Mouse (Mus musculus): ENCODE data around the gene Gng12.
"Not testable (repeated sequence)": the region's sequence is repeated elsewhere in the genome, so short reads cannot be mapped to it uniquely, and the experiment has no call there.

Gene Gng12

GRCm38 (mm10) chr6:67030846-67031245 is 134.6 kb downstream of the Gng12 start:
- no peak for DNase-seq

DNA sequence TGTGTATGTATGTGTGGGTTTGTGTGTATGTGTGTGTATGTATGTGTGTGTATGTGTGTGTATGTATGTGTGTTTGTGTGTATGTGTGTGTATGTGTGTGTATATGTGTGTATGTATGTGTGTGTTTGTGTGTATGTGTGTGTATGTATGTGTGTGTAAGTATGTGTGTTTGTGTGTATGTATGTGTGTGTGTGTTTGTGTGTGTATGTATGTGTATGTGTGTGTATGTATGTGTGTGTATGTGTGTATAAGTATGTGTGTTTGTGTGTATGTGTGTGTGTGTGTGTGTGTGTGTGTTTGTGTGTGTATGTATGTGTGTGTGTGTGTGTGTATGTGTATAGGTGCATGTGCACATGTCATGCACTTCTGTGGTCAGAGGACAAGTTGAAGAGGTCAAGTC is 136.4 kb downstream of the Gng12 start:
- not testable (repeated sequence) for DNase-seq

- not testable (repeated sequence) for DNase-seq
Measured at GRCm38 (mm10) chr6:67032972-67033371, 136.8 kb downstream of the Gng12 start.

DNA sequence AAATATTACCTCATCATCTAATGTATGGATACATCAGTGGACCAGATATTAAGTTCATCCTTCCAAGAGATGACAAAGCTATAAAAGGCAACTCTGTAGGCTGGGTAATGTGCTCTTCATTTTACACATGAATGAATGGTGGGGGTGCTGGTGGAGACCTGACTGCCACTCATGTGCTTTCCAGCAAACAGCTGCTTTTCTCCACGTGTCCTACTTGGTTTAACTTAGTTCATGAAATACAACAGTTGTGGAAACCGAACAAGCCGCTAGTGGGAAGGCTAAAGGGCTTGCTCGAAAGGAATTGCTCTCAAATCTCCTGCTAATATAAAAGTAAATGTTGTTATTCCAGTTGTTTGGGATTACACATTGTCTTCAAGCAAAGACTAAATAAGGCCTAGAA is 137.4 kb downstream of the Gng12 start:
- DNase-seq: no peak

DNA sequence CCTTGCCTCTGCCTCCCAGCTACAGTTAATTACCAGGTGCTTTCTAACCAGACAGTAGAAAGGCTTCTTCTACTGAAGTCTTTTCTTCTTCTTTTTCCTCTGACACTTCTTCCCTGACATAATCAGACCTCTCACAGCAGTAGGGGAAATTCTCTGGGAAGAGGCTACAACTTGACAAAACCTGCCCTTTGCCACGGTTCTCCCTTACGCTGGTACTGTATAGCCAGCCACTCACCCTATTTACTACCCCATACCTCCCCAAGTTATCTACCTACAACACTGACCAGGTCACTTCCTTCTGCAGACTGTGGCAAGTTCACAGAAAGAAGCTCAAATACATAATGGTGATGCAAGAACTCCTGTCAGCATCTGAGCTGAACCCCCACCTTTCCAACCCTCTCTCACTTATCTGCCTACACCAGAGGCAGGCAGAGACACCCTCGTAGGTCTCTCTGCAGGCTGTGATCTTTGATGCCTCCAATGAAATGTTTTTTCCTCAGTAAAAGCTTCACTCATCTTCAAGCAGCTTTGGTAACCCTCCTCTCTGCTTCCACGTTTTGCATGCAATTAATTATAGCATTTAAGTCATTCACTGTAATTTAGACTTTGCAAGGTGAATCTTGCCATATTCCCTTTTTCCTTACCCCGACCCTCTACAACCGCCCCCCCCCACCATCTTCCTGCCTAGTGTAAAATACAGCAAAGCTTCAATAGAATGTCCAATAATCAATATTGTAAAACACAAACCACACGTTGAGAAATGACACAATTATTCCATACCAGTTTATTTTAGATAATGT is 138.3 kb downstream of the Gng12 start:
- DNase-seq: peak; percentile 82

DNA sequence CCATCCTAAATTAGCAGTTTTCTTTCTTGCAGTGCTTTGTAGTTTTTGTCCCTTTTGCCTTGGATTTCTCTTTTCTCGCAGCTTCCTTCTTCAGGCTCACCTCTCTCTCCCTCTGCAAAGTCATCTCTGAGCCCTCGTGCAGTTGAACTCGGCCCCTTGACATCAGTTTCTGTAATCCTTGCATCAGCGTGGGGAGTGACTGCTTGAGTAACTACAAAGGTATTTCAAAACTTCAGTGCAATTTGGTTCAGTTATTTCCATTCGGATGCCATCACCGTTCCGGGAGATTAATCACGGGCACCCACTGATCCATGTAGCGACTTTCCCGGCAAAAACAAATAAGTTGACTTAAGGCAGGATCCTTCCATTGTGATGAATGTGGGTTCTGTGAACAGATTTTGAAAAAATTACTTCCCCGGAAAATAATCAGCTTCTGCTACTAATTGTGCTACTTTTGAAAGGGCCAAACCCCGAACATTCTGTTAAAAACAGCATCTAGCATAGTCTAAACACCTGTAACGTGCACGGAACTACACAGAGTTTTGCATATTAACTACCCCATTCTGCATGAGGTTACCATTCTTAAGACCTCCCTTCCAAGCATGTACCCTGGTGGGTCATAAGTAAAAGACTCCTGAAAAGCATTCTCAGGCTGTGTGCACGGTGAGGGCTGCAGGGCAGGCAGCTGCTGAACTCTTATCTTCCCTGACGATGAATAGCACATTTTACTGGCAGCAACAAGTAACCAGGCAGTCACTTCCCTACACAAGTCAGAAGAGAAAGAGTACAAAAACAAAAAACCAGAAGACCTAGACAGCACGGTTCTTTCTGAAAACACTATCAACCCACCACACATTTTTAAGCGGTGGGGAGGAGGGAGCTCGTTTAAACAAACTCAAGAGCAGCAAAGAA is 139.4 kb downstream of the Gng12 start:
- DNase-seq: peak; percentile 77

GRCm38 (mm10) chr6:67036356-67036811 is 140.2 kb downstream of the Gng12 start:
- peak; percentile 93 for DNase-seq

DNA sequence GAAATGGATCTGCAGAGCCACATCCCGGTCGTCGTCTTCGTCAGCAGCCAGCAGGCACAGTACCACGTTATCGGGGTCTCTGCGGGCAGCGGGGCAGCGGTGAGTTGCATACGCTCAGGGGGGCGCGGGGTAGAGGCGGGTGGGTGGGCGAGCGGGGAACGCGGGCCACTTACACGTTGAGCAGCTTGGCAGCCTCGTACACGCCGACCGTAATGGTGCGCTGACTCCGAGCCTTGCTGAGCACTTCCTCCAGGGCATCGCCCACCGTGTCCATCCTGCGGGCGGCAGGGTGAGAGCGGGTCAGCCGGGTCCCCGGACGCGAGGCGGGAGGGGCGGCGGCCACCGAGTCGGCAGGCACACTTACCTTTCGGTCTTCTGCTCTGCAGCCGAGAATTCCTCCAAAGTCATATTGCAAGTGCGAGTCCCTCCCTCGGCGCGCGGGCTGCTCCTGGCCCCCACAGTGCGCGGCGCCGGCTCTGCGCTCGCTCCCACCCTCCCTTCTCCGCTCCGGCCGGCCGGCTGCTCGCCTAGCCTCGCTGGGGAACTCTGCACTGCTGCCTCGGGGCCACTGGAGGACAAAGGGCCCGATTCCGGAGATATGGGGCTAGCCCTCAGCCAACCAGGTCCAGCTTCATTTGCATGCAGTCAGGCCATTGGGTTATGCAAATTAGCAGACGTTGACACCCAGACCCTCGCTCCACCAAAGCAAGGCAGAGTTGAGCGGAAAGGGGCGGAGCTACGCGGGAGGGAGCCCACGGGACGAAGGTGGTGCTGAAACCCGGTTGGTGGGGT is 140.8 kb downstream of the Gng12 start, which contains the start of gene Gadd45a:
Gene Gadd45a, minus strand, starts transcription at position 621 of the 792 bp plus-strand sequence.
- peak; percentile 98 for DNase-seq

GRCm38 (mm10) chr6:67038964-67039363 is 142.8 kb downstream of the Gng12 start:
- DNase-seq: no peak

DNA sequence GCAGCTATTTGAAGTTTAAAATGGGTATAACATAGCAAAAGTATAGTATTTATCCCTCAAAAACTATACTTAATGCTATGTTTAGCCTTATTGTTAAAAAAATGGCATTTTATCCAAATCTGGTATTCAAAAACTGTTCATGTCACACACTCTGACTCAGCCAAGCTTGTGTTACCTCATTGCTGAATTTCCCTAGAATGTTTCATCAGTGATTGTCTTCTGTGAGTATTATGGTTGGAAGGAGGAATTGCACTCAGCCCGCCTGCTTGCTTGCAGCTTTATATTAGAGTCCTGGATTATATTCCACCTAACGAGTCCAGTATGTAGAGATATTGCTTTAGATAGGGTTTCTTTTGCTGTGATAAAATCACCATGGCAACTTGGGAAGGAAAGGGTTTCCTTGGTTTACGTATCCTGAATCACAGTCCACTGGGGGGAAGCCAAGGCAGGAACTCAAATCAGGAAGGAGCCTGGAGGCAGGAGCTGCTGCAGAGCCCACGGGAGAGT is 144.8 kb downstream of the Gng12 start:
- DNase-seq: no peak

DNA sequence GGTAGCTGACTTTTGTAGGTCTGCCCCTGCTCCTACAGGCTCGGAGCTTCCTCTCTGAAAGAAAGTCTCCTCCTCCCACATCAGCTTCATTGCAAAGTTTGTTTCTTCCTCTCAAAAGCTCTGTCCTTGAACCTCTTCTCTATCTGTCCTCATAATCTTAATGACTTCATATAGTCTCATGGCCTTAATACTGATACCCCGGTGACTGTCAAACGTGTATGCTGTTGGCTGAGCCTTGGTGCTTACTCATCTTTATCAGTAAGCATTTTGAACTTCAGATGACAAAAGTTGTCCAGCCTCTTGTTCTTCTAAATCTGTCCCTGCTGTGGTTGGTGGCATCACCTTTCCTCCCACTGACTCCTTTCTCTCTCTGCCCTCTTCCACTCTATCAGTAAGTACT is 149.2 kb downstream of the Gng12 start:
- DNase-seq: no peak

- no peak for DNase-seq
Measured at GRCm38 (mm10) chr6:67046937-67047336, 150.7 kb downstream of the Gng12 start.

DNA sequence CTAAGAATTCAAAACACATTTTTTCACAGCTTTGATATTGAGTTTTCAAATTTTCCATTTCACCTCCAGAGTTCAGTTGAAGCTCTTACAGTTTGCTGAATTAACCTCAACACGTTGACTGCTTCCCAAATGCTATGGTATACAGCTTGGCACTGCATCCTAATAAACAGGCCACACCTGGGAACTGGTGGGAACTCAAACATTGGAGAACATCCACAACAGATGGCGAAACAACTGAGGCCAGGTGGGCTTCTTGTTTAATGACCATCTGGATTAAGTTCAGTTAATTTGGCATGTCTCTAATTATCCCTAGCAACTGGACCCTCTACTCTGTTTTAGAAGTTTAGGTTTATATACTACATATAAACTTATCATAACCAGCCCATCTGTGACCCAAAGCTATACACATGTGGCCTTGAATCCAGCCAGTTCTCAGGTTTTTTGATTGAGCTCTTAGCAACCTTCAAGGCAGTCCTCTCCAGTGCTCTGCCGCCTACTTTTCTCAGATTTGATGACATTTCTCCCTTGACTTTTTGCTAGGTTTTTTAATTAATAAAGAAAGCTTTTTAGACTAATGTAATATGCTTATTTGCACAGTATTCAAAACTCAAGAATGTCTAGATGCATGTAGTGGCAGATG is 152.0 kb downstream of the Gng12 start:
- no peak for DNase-seq

DNA sequence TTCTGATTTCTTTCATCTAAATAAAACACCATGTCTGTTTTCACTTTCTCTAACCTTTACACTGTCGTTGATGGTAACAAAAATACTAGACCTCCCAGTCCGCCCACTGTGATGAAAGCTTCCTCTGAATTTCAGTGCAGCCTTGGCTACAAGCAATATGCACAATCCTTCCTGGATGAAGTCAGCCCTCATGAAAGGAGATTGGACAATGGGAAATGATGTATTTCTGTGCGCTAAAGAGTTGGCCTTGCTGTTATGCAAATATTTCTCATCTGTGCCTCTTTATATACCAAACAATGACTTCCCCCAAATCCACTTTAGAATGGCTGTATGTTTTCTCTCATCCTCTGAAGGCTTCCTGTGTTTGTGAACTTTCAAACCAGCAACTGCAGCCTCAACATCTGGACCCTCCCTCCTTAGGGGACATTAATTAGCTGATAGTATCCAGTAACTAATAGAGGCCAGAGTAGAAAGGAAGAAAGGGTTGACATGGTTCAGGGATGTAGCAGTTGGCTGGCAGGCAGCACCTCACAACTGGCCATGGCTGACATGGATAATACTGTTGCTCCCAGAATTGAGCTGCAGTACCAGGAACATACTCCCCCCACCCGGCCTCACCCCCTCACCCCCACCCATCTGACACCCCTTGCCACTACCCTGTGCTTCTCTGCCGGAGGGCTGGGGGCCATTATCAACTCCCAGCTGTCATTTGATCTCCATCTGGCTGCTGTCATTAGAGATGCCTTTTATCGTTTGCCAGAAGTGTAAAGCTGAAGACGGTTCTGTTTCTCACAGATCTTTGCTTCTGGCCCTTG is 152.9 kb downstream of the Gng12 start:
- DNase-seq: peak; percentile 68

- DNase-seq: no peak
Measured at GRCm38 (mm10) chr6:67049695-67050038, 153.5 kb downstream of the Gng12 start.

DNA sequence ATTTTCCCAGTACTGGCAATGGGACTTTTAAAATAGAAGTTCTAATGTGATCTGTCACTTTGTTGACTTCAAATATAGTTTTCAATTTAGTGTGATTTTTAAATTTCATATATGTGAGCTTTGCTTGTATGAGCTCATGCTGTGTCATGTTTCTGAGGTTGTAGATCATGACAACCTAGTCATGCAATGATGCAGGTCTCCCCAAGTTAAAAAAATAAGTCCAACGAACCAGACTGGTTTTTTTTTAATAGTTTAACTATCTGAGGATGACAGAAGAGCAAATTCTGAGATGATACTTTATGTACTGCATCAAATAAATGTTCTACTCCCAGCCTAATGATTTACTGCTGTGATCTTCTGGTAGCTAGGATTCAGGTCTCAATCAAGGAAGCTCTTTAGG is 153.9 kb downstream of the Gng12 start:
- no peak for DNase-seq

- DNase-seq: no peak
Measured at GRCm38 (mm10) chr6:67056108-67056888, 160.1 kb downstream of the Gng12 start.

DNA sequence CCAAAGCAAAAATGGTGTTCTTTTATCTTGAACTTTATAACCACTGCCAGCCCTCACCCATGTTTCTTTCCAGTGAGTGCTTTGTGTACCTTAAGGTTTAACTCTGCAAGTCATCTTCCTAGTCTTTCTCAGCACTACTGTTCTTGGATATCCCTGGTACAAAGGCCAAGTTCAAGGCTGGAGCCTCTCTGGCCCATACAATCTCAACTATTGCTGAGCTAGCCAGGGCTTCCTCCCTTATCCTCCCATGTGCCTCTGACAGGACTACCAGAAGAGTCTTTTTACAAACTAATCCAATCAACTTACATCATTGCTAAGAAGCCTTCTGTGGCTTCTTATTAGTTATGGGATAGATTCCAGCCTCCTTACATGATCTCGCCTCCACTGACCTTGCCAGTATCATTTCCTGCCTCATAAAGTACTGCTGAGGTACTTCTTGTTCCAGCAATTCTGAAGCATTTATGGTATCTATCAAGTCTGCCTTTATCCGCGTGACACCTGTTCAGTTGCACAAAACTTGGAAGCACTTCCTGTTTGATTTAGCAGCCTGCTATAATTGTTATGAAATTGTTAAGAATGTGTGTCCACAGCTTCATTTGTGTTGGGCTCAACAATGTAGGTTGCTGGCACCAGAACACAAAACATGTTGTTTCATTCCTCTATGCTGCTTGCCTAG is 160.8 kb downstream of the Gng12 start:
- no peak for DNase-seq

DNA sequence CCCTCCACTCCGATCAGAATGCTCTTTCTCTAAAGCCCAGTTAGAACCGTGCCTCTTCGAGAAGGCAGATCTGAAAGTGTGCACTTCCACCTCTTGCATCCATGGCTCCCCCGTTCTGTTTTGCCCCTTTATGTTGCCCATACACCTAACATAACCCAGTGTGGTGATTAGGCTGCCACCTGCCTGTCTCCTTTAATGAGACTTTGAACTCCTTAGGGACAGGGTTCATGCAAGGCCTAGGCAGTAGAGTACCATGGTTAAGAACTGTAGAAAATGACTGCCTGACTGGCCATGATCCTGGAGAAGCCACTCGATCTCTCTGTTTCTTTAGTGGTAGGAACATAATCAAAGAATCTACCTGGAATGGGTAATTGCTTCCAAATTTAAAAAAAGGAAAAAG is 161.4 kb downstream of the Gng12 start:
- no peak for DNase-seq

All from liver (tissue).